Mouse (Mus musculus): ENCODE results near the gene Soat1.
A peak's percentile ranks its signal among the peaks of the same experiment; 100 is the strongest.
"Not testable (repeated sequence)": the region's sequence is repeated elsewhere in the genome, so short reads cannot be mapped to it uniquely, and the experiment has no call there.

Gene Soat1

DNA sequence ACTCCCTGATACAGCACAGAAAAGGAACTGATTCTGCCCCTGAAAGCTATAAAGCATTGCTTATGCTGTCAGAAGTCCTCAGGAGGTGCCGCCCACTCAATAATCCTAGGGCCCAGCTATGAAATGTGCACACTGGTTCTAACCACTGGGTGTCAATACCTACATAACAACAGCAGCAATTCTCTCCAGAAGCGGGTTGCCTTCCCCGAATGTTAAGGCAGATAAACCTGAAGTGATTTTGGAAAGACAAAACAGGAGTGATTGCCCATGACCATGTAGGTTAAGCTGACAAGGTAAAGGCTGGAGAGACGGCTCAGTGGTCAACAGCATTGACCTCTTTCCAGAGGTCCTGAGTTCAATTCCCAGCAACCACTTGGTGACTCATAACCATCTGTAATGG, 48.4 kb downstream of the Soat1 start:
- DNase-seq (ENCODE audit: low read depth, low spot score), result no peak

- no peak for DNase-seq (ENCODE audit: low read depth, low spot score)
These were observed 50.1 kb downstream of the Soat1 start for GRCm38 (mm10) chr1:156424054-156424453.

GRCm38 (mm10) chr1:156423493-156423892, 50.6 kb downstream of the Soat1 start:
- no peak for DNase-seq (ENCODE audit: low read depth, low spot score)

DNA sequence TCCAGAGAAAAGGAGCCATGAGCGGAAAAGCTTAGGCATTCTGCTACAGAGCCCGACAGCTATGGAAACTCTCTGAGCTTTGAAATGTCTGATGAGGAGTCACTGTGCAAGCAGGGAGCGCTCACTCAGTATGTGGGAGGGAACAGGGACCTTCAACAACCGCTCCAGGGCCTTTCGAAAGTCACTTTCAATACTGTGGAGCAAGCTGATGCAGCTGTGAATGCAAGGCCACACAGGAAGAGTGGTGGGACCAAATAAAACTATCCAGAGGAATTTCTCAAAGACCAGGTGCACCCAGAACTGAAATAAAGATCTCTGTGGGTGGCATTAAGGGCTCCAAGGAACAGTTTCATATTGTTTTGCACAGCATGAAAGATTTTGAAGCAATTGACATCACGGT, 51.3 kb downstream of the Soat1 start:
- no peak for DNase-seq (ENCODE audit: low read depth, low spot score)

DNA sequence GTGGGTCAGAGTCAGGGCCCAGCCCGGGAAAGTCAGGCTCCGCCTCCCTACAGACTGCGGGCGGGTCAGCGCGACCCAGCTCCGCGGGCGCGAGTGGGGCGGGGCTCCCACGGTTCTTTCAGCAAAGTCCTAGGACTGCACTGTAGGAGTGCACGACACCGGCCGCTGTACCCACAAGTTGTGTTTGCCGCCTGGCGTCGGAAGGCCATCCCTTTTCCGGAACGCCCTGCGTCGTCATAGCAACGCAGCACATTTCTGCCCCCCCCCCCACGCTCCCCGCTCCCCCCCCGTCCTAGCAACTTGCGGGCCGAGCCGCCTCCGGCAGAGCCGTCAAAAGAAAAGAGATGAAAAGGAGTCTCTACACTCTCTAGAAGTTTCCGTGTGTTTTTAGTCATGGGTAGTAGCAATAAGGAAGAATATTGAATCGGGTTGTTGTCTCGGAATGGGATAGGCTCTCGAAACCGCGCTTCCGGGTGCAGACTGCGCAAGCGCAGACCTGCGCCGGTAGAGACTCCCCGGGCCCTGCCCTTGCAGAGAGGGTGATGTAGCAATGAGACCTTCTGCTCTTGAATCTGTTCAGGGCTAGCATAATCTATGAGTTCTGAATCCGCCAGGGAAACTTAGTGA, 53.3 kb downstream of the Soat1 start, which contains the start of gene Axdnd1:
Axdnd1 (minus strand) TSS at position 489 of the 627 bp plus-strand sequence.
- peak; percentile 92 for DNase-seq (ENCODE audit: low read depth, low spot score)

- DNase-seq (ENCODE audit: low read depth, low spot score), result peak; percentile 34
These were observed 56.0 kb downstream of the Soat1 start for GRCm38 (mm10) chr1:156418170-156418569.

DNA sequence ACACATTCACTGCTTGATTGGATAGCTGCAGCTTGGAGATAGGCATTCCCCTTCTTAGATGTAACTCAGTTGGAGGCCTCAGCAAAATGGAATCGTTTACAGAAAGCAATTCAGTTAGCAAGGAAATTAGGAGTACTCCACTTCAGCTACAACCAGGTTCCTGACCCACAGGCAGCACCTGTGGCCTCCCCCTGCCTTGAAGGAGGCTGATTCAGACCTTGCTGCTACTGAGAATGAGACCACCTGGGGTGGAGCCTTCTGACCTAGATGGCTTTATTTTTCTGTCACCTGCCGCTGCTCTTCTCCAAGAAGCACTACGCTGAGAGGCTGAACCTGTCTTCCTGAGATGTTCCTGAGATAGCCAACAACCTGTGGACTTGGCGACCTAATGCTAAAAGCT, 65.6 kb downstream of the Soat1 start:
- DNase-seq (ENCODE audit: low read depth, low spot score), result no peak

DNA sequence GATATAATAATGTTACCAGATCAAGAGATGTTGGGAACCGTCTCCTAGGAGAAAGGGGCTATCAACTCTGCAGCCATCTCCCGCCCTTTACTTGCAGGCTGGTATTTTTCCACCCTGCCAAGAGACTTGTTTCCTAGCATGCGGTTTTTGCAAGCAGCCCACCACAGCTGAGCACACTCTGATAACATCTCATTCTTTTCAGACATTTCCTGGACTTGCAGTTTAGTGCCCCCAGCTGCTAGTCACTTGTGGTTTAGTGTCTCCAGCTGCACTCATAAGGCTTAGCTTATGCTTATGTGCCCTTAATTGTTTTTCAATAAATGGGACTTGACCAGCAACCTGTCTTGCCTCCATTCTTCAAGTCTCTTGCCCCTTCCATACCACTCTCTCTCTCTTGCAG, 66.1 kb downstream of the Soat1 start:
- DNase-seq (ENCODE audit: low read depth, low spot score), result no peak

DNA sequence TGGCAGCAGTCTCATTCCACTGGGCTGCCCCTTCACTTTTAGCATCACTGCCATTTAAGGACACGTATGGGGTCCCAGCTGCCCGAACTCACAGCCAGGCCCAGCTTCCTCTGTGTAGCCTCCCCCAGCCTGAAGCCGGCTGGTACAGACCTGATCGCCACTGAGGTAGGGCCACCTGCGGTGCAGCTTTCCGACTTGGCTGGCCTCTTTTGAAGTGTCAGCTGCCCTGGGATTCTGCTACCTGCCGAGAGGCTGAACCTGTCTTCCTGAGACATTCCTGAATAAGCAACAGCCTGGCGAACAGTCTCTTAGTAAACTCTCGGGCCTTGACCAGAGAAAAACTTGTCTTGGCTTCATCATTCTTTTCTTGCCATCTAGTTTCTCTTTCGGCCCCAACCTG, 70.9 kb downstream of the Soat1 start:
- DNase-seq (ENCODE audit: low read depth, low spot score), result no peak

GRCm38 (mm10) chr1:156402491-156402890, 71.6 kb downstream of the Soat1 start:
- DNase-seq (ENCODE audit: low read depth, low spot score), result no peak

DNA sequence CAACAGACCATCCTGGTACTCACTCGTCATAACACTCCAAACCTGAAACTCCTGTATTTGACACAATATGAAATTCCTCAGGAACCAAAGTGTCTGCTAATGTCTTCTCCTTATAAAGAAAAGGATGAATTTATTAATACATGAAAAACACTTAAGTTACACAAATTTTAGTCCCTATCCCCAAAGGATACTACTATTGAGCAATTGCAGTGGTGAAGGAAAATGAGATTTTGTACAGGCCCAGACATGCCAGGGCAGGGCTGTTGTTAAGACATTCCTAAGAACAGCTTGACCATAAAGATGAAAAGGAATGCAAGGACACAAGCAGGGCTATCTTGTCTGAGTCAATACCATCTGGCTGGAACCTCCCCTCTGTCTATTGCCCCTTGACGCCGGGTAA, 74.0 kb downstream of the Soat1 start:
- not testable (repeated sequence) for DNase-seq (ENCODE audit: low read depth, low spot score)

DNA sequence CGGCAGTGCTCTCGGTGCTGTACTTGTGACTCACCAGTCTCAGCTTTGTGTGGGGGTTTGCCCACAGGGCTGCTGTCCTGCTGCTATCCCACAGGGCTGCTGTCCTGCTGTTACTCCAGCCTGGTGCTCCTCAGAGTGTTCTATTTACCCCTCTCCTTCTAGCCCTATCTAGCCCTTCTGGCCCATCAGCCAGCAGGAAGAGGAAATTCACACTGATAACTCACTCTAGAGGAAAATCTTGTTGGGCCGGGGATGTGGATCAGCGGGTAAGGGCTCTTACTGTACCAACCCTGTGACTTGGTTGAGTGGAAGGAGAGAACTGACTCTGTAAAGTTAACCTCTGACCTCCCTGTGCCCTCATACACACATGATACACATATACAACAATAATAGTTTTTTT, 81.0 kb downstream of the Soat1 start:
- no peak for DNase-seq (ENCODE audit: low read depth, low spot score)

- no peak for DNase-seq (ENCODE audit: low read depth, low spot score)
These were observed 87.3 kb downstream of the Soat1 start for GRCm38 (mm10) chr1:156386880-156387279.

- DNase-seq (ENCODE audit: low read depth, low spot score), result no peak
These were observed 87.9 kb downstream of the Soat1 start for GRCm38 (mm10) chr1:156386232-156386631.

- no peak for DNase-seq (ENCODE audit: low read depth, low spot score)
These were observed 92.9 kb downstream of the Soat1 start for GRCm38 (mm10) chr1:156381217-156381616.

Data from forelimb bud, embryonic 11.5 days (tissue).